Mouse (Mus musculus) forebrain, embryonic 16.5 days (tissue): ENCODE results near the gene Hdac10. TPM values are rescaled to one million over a fixed set of nuclear protein-coding genes. Genes with fewer than 3 reads are reported as not detected.

Experiments
- ATAC-seq: fragments of 200-750 bp; cut with Nextera tagmentation; 2 replicates; pipeline ENCODE4 v1.8.0; 2017; ENCODE audit warnings: mild to moderate bottlenecking, moderate library complexity
- H3K27ac ChIP-seq: fragments of 300-500 bp; sonication (generic); 2 replicates; pipeline ENCODE4 v1.5.1; 2014; ENCODE audit warnings: low read length, control low read depth
- H3K27me3 ChIP-seq: fragments of 300-500 bp; sonication (generic); replicated peaks from 2 replicates; pipeline ENCODE4 v1.6.1; 2014; ENCODE audit warnings: low read length; ENCODE audit not compliant: control insufficient read depth, insufficient read depth
- H3K36me3 ChIP-seq: fragments of 300-500 bp; sonication (generic); 2 replicates; pipeline ENCODE4 v1.6.1; 2014; ENCODE audit not compliant: control insufficient read depth, insufficient read depth
- H3K4me1 ChIP-seq: fragments of 300-500 bp; sonication (generic); replicated peaks from 2 replicates; pipeline ENCODE4 v1.6.1; 2014; ENCODE audit warnings: low read length; ENCODE audit not compliant: control insufficient read depth, insufficient read depth
- H3K4me2 ChIP-seq: fragments of 300-500 bp; sonication (generic); 2 replicates; pipeline ENCODE4 v1.6.1; 2014; ENCODE audit warnings: mild to moderate bottlenecking, low read length, control low read depth
- H3K4me3 ChIP-seq: fragments of 300-500 bp; sonication (generic); replicated peaks from 2 replicates; pipeline ENCODE4 v1.5.1; 2014; ENCODE audit warnings: mild to moderate bottlenecking, low read length, control low read depth
- H3K9ac ChIP-seq: fragments of 300-500 bp; sonication (generic); replicated peaks from 2 replicates; pipeline ENCODE4 v1.6.1; 2014; ENCODE audit warnings: low read depth, low read length, control low read depth
- H3K9me3 ChIP-seq: fragments of 300-500 bp; sonication (generic); 2 replicates; pipeline ENCODE4 v1.6.1; 2016; ENCODE audit warnings: low read length; ENCODE audit not compliant: control insufficient read depth
- WGBS: fragments of 180-500 bp; shearing (Covaris S2); extraction: QIAGEN DNeasy Blood & Tissue Kit; methylation state at CpG from one replicate; pipeline ENCODE4 v1.1.7; 2014; 5-methylcytosine and 5-hydroxymethylcytosine counted together
- polyA plus RNA-seq: library from polyadenylated mRNA; unstranded; fragments of >200 nt; fragmentation: Nextera tagmentation; extraction: Ambion mirVana; gene quantifications from 2 replicates; pipeline ENCODE4 v1.2.1, GENCODE M21; 2015

Gene Hdac10
- polyA plus RNA-seq, 1 experiment from 2014 or later: 46.0 TPM

GRCm38 (mm10) chr15:89171526-89172051, 43.1 kb upstream of the Hdac10 start:
- Histone ChIP-seq H3K27ac (no peak overlapping the region), H3K4me1 (peaks cover 73% of the 10 kb centered on the region), H3K27me3 (no peaks in the 10 kb centered on the region), H3K4me2 (no peak overlapping the region), H3K4me3 (no peak overlapping the region), H3K9me3 (no peaks in the 10 kb centered on the region), H3K36me3 (peaks cover 10% of the 10 kb centered on the region), H3K9ac (no peak overlapping the region)
- ATAC-seq: no peak
- WGBS: 90% methylated on average over 5 of the region's 5 CpGs

GRCm38 (mm10) chr15:89170102-89170501, 41.6 kb upstream of the Hdac10 start:
- Histone ChIP-seq H3K27me3 (no peaks in the 10 kb centered on the region), H3K9ac (no peak overlapping the region), H3K9me3 (no peaks in the 10 kb centered on the region), H3K4me3 (no peak overlapping the region), H3K4me2 (no peak overlapping the region), H3K27ac (0 out of 2 replicates have a peak overlapping the region, but pooled peaks have one; percentile 41), H3K36me3 (peaks cover 25% of the 10 kb centered on the region), H3K4me1 (peaks cover 58% of the 10 kb centered on the region)
- ATAC-seq: no peak
- 68% methylated on average over 3 of the region's 3 CpGs for WGBS

GRCm38 (mm10) chr15:89169431-89169830, 40.9 kb upstream of the Hdac10 start:
- 4% methylated on average over 10 of the region's 10 CpGs for WGBS
- H3K4me1 ChIP-seq: peaks cover 51% of the 10 kb centered on the region
- H3K4me2 ChIP-seq: no peak overlapping the region
- peaks cover 31% of the 10 kb centered on the region for H3K36me3 ChIP-seq
- H3K9me3 ChIP-seq: no peaks in the 10 kb centered on the region
- peak; percentile 76 for ATAC-seq
- H3K27ac ChIP-seq: peak overlapping the region; percentile 41
- H3K27me3 ChIP-seq: no peaks in the 10 kb centered on the region
- H3K4me3 ChIP-seq: no peak overlapping the region
- H3K9ac ChIP-seq: peak overlapping the region; percentile 4; the same call in 1 of the 2 replicates

- peak overlapping the region; percentile 9 for H3K27ac ChIP-seq
- no peak for ATAC-seq
- H3K4me1 ChIP-seq: peaks cover 46% of the 10 kb centered on the region
- H3K9me3 ChIP-seq: no peaks in the 10 kb centered on the region
- H3K4me2 ChIP-seq: no peak overlapping the region
- H3K9ac ChIP-seq: no peak overlapping the region
- WGBS: 52% methylated on average over 10 of the region's 10 CpGs
- H3K27me3 ChIP-seq: no peaks in the 10 kb centered on the region
- no peak overlapping the region for H3K4me3 ChIP-seq
- H3K36me3 ChIP-seq: peaks cover 36% of the 10 kb centered on the region
Observed at GRCm38 (mm10) chr15:89168922-89169321, 40.4 kb upstream of the Hdac10 start.

GRCm38 (mm10) chr15:89165478-89165877, 37.0 kb upstream of the Hdac10 start:
- H3K9ac ChIP-seq: no peak overlapping the region
- H3K4me1 ChIP-seq: peaks cover 18% of the 10 kb centered on the region
- H3K36me3 ChIP-seq: peaks cover 68% of the 10 kb centered on the region
- H3K4me3 ChIP-seq: no peak overlapping the region
- H3K27me3 ChIP-seq: no peaks in the 10 kb centered on the region
- no peak overlapping the region for H3K4me2 ChIP-seq
- no peak for ATAC-seq
- H3K27ac ChIP-seq: no peak overlapping the region
- H3K9me3 ChIP-seq: no peaks in the 10 kb centered on the region
- 95% methylated on average over 12 of the region's 12 CpGs for WGBS

GRCm38 (mm10) chr15:89161397-89161796, 32.9 kb upstream of the Hdac10 start:
- ATAC-seq: no peak
- Histone ChIP-seq H3K9ac (no peak overlapping the region), H3K4me3 (no peak overlapping the region), H3K36me3 (peaks cover 81% of the 10 kb centered on the region), H3K27me3 (no peaks in the 10 kb centered on the region), H3K27ac (no peak overlapping the region), H3K4me1 (no peaks in the 10 kb centered on the region), H3K9me3 (no peaks in the 10 kb centered on the region), H3K4me2 (no peak overlapping the region)
- 91% methylated on average over 9 of the region's 9 CpGs for WGBS

- ATAC-seq: no peak
- no peak overlapping the region for H3K4me3 ChIP-seq
Observed at GRCm38 (mm10) chr15:89158516-89158915, 30.0 kb upstream of the Hdac10 start.

GRCm38 (mm10) chr15:89157954-89158353, 29.5 kb upstream of the Hdac10 start:
- no peaks in the 10 kb centered on the region for H3K9me3 ChIP-seq
- WGBS: 63% methylated on average over 7 of the region's 7 CpGs
- no peak overlapping the region for H3K4me3 ChIP-seq
- no peak overlapping the region for H3K4me2 ChIP-seq
- H3K27me3 ChIP-seq: no peaks in the 10 kb centered on the region
- H3K36me3 ChIP-seq: peaks cover 60% of the 10 kb centered on the region
- no peak overlapping the region for H3K27ac ChIP-seq
- peak; percentile 34 for ATAC-seq
- H3K4me1 ChIP-seq: no peaks in the 10 kb centered on the region
- no peak overlapping the region for H3K9ac ChIP-seq

More at GRCm38 (mm10) chr15:89158516-89158915, 30.0 kb upstream of the Hdac10 start:
- H3K36me3 ChIP-seq: peaks cover 66% of the 10 kb centered on the region
- H3K9ac ChIP-seq: no peak overlapping the region
- H3K9me3 ChIP-seq: no peaks in the 10 kb centered on the region
- 91% methylated on average over 16 of the region's 16 CpGs for WGBS
- H3K4me1 ChIP-seq: no peaks in the 10 kb centered on the region
- no peak overlapping the region for H3K27ac ChIP-seq
- no peaks in the 10 kb centered on the region for H3K27me3 ChIP-seq
- H3K4me2 ChIP-seq: no peak overlapping the region

- no peak overlapping the region for H3K4me3 ChIP-seq
- no peak for ATAC-seq
- H3K4me2 ChIP-seq: no peak overlapping the region
- no peaks in the 10 kb centered on the region for H3K27me3 ChIP-seq
- peaks cover 28% of the 10 kb centered on the region for H3K4me1 ChIP-seq
- no peak overlapping the region for H3K9ac ChIP-seq
- no peaks in the 10 kb centered on the region for H3K9me3 ChIP-seq
- peaks cover 20% of the 10 kb centered on the region for H3K36me3 ChIP-seq
- H3K27ac ChIP-seq: peak overlapping the region; percentile 24; the same call in 1 of the 2 replicates
Observed at GRCm38 (mm10) chr15:89152312-89152711, 23.8 kb upstream of the Hdac10 start.

GRCm38 (mm10) chr15:89150041-89150390, 21.5 kb upstream of the Hdac10 start:
- H3K27me3 ChIP-seq: no peaks in the 10 kb centered on the region
- H3K36me3 ChIP-seq: peaks cover 1% of the 10 kb centered on the region; the same call in 1 of the 2 replicates
- H3K4me1 ChIP-seq: peaks cover 39% of the 10 kb centered on the region
- H3K27ac ChIP-seq: peak overlapping the region; percentile 91
- no peak for ATAC-seq
- H3K4me2 ChIP-seq: peak overlapping the region; percentile 85
- peak overlapping the region; percentile 92 for H3K9ac ChIP-seq
- H3K4me3 ChIP-seq: peak overlapping the region; percentile 87
- no peaks in the 10 kb centered on the region for H3K9me3 ChIP-seq
- WGBS: 5% methylated on average over 13 of the region's 13 CpGs
